Mouse (Mus musculus) MEL (cell line): ENCODE data around the gene Ccdc159. TPM values are rescaled to one million over a fixed set of nuclear protein-coding genes. Genes with fewer than 3 reads are reported as not detected.

Experiments
- DNase-seq: peaks from one replicate; pipeline ENCODE4 v3.0.0; 2011; ENCODE audit warnings: low read depth, low spot score
- H3K27ac ChIP-seq: 2 replicates; pipeline ENCODE4 v1.5.1; 2012; ENCODE audit warnings: low read depth, mild to moderate bottlenecking, control low read depth, low read length, moderate library complexity; ENCODE audit not compliant: control insufficient read depth
- H3K27me3 ChIP-seq, 2 experiments: fragments of 150-350 bp in 1 of 2; sonication (generic) in 1 of 2; 2 replicates each; pipeline ENCODE4 v1.6.1; 2012; ENCODE audit warnings: low read length in 2 of 2, mild to moderate bottlenecking in 2 of 2, improper control_type of control experiment in 1 of 2, moderate library complexity in 1 of 2; ENCODE audit not compliant: insufficient read depth in 2 of 2, control insufficient read depth in 1 of 2
- H3K36me3 ChIP-seq, 2 experiments: 2 replicates each; pipeline ENCODE4 v1.6.1; 2012 to 2014; ENCODE audit warnings: low read length in 2 of 2, improper control_type of control experiment in 1 of 2, inconsistent platforms in 1 of 2, mild to moderate bottlenecking in 1 of 2; ENCODE audit not compliant: insufficient read depth in 2 of 2, control insufficient read depth in 1 of 2
- H3K4me1 ChIP-seq, 2 experiments: fragments of 150-350 bp in 1 of 2; sonication (generic) in 1 of 2; 2 replicates each; pipeline ENCODE4 v1.6.1; 2012; ENCODE audit warnings: low read length in 2 of 2, improper control_type of control experiment in 1 of 2, mild to moderate bottlenecking in 1 of 2; ENCODE audit not compliant: insufficient read depth in 2 of 2, control insufficient read depth in 1 of 2
- H3K4me3 ChIP-seq, 2 experiments: fragments of 150-350 bp in 1 of 2; sonication (generic) in 1 of 2; 2 replicates each; pipeline ENCODE4 v1.5.1; 2012; ENCODE audit warnings: low read depth in 2 of 2, low read length in 2 of 2, mild to moderate bottlenecking in 2 of 2, moderate library complexity in 2 of 2, control low read depth in 1 of 2, improper control_type of control experiment in 1 of 2; ENCODE audit not compliant: control insufficient read depth in 1 of 2, insufficient read depth in 1 of 2
- H3K79me2 ChIP-seq: 2 replicates; pipeline ENCODE4 v1.6.1; 2012; ENCODE audit warnings: mild to moderate bottlenecking, low read length, moderate library complexity; ENCODE audit not compliant: control insufficient read depth, poor library complexity, insufficient read depth
- H3K9ac ChIP-seq: 2 replicates; pipeline ENCODE4 v1.6.1; 2012; ENCODE audit warnings: low read depth, mild to moderate bottlenecking, control low read depth, low read length, moderate library complexity; ENCODE audit not compliant: control insufficient read depth, poor library complexity, severe bottlenecking
- H3K9me3 ChIP-seq: fragments of 150-350 bp; sonication (generic); replicated peaks from 2 replicates; pipeline ENCODE4 v1.6.1; 2012; ENCODE audit warnings: mild to moderate bottlenecking, low read length, improper control_type of control experiment, moderate library complexity; ENCODE audit not compliant: insufficient read depth
- BHLHE40 ChIP-seq: IDR thresholded peaks from 2 replicates; pipeline ENCODE4 v1.6.1; 2012; ENCODE audit warnings: low read depth, mild to moderate bottlenecking, inconsistent platforms, low read length, improper control_type of control experiment, borderline replicate concordance
- CTCF ChIP-seq, 3 experiments: IDR thresholded peaks in 2 of 3; conservative IDR thresholded peaks in 1 of 3; 2 replicates each; pipeline ENCODE4 v1.5.1; 2011 to 2012; ENCODE audit warnings: low read length in 3 of 3, low read depth in 2 of 3, mild to moderate bottlenecking in 2 of 3, improper control_type of control experiment in 1 of 3, inconsistent platforms in 1 of 3, mixed read lengths in 1 of 3, moderate library complexity in 1 of 3; ENCODE audit not compliant: control insufficient read depth in 1 of 3, insufficient read depth in 1 of 3, poor library complexity in 1 of 3, severe bottlenecking in 1 of 3
- E2F4 ChIP-seq: IDR thresholded peaks from 2 replicates; pipeline ENCODE4 v1.6.1; 2011; ENCODE audit warnings: low read depth, low read length, improper control_type of control experiment, borderline replicate concordance
- EP300 ChIP-seq, 2 experiments: IDR thresholded peaks; 2 replicates each; pipeline ENCODE4 v1.6.1; 2011; ENCODE audit warnings: improper control_type of control experiment in 2 of 2, low read length in 2 of 2, low read depth in 1 of 2, mild to moderate bottlenecking in 1 of 2
- ETS1 ChIP-seq: IDR thresholded peaks from 2 replicates; pipeline ENCODE4 v1.6.1; 2012; ENCODE audit warnings: low read depth, mild to moderate bottlenecking, inconsistent platforms, low read length, improper control_type of control experiment, moderate library complexity
- GABPA ChIP-seq: IDR thresholded peaks from 2 replicates; pipeline ENCODE4 v1.6.1; 2012; ENCODE audit warnings: low read depth, mild to moderate bottlenecking, inconsistent platforms, low read length, improper control_type of control experiment, moderate library complexity
- GATA1 ChIP-seq: IDR thresholded peaks from 2 replicates; pipeline ENCODE4 v1.6.1; 2011; ENCODE audit warnings: low read depth, low read length, improper control_type of control experiment
- HCFC1 ChIP-seq: IDR thresholded peaks from 2 replicates; pipeline ENCODE4 v1.6.1; 2012; ENCODE audit warnings: low read depth, mild to moderate bottlenecking, inconsistent platforms, low read length, improper control_type of control experiment, moderate library complexity
- KAT2A ChIP-seq: conservative IDR thresholded peaks from 2 replicates; pipeline ENCODE4 v1.6.1; 2012; ENCODE audit warnings: low read depth, low read length, improper control_type of control experiment, inconsistent platforms
- MAX ChIP-seq: IDR thresholded peaks from 2 replicates; pipeline ENCODE4 v1.6.1; 2011; ENCODE audit warnings: low read length, improper control_type of control experiment
- MAZ ChIP-seq: IDR thresholded peaks from 2 replicates; pipeline ENCODE4 v1.6.1; 2012; ENCODE audit warnings: low read depth, mild to moderate bottlenecking, inconsistent platforms, low read length, improper control_type of control experiment
- MEF2A ChIP-seq: IDR thresholded peaks from 2 replicates; pipeline ENCODE4 v1.6.1; 2014; ENCODE audit warnings: low read depth, mild to moderate bottlenecking, inconsistent platforms, low read length, improper control_type of control experiment; ENCODE audit not compliant: poor library complexity, insufficient replicate concordance, severe bottlenecking; ENCODE audit errors: extremely low read depth
- MXI1 ChIP-seq: IDR thresholded peaks from 2 replicates; pipeline ENCODE4 v1.6.1; 2011; ENCODE audit warnings: mild to moderate bottlenecking, low read depth, low read length, improper control_type of control experiment
- NELFE ChIP-seq: IDR thresholded peaks from 2 replicates; pipeline ENCODE4 v1.6.1; 2011; ENCODE audit warnings: low read depth, low read length, improper control_type of control experiment
- POLR2AphosphoS5 ChIP-seq: IDR thresholded peaks from 2 replicates; pipeline ENCODE4 v1.6.1; 2012; ENCODE audit warnings: low read depth, borderline replicate concordance, mild to moderate bottlenecking, inconsistent platforms, low read length, moderate library complexity, mixed read lengths
- RAD21 ChIP-seq: IDR thresholded peaks from 2 replicates; pipeline ENCODE4 v1.6.1; 2011; ENCODE audit warnings: mild to moderate bottlenecking, low read depth, low read length, improper control_type of control experiment
- RCOR1 ChIP-seq: IDR thresholded peaks from 2 replicates; pipeline ENCODE4 v1.6.1; 2012; ENCODE audit warnings: low read depth, mild to moderate bottlenecking, inconsistent platforms, low read length, improper control_type of control experiment
- SIN3A ChIP-seq: IDR thresholded peaks from 2 replicates; pipeline ENCODE4 v1.6.1; 2012; ENCODE audit warnings: low read length, improper control_type of control experiment, inconsistent platforms
- TAL1 ChIP-seq: IDR thresholded peaks from 2 replicates; pipeline ENCODE4 v1.6.1; 2012; ENCODE audit warnings: mild to moderate bottlenecking, inconsistent platforms, low read length, moderate library complexity, mixed read lengths
- TBP ChIP-seq: IDR thresholded peaks from 2 replicates; pipeline ENCODE4 v1.8.0; 2011; ENCODE audit warnings: low read depth, low read length, improper control_type of control experiment
- UBTF ChIP-seq: IDR thresholded peaks from 2 replicates; pipeline ENCODE4 v1.6.1; 2012; ENCODE audit warnings: low read depth, mild to moderate bottlenecking, inconsistent platforms, low read length, improper control_type of control experiment, moderate library complexity, borderline replicate concordance; ENCODE audit not compliant: insufficient read depth
- USF1 ChIP-seq: IDR thresholded peaks from 2 replicates; pipeline ENCODE4 v1.6.1; 2014; ENCODE audit warnings: low read depth, mild to moderate bottlenecking, inconsistent platforms, low read length, improper control_type of control experiment, moderate library complexity
- ZC3H11A ChIP-seq: IDR thresholded peaks from 2 replicates; pipeline ENCODE4 v1.6.1; 2012; ENCODE audit warnings: low read depth, mild to moderate bottlenecking, inconsistent platforms, low read length, improper control_type of control experiment
- ZKSCAN1 ChIP-seq: IDR thresholded peaks from 2 replicates; pipeline ENCODE4 v1.6.1; 2012; ENCODE audit warnings: low read depth, mild to moderate bottlenecking, inconsistent platforms, low read length, improper control_type of control experiment, moderate library complexity
- ZMIZ1 ChIP-seq: IDR thresholded peaks from 2 replicates; pipeline ENCODE4 v1.6.1; 2012; ENCODE audit warnings: low read depth, mild to moderate bottlenecking, inconsistent platforms, low read length, improper control_type of control experiment, moderate library complexity
- ZNF384 ChIP-seq: IDR thresholded peaks from 2 replicates; pipeline ENCODE4 v1.6.1; 2012; ENCODE audit warnings: low read depth, mild to moderate bottlenecking, inconsistent platforms, low read length, improper control_type of control experiment
- polyA plus RNA-seq, 2 experiments: library from polyadenylated mRNA; stranded (reverse) in 1 of 2; unstranded in 1 of 2; fragments of >175 nt in 1 of 2; fragments of >200 nt in 1 of 2; gene quantifications; 2 replicates each; pipeline versions ENCODE4 v1.2.1 to v1.2.4; 2012; ENCODE audit warnings: low replicate concordance in 2 of 2, low read depth in 1 of 2; ENCODE audit not compliant: insufficient read length in 2 of 2, insufficient read depth in 1 of 2, missing spikeins in 1 of 2
- total RNA-seq: library from RNA; depleted of rRNA; stranded (reverse); fragments of 300-350 nt; gene quantifications from 2 replicates; pipeline ENCODE4 v1.2.3, GENCODE M21; 2012

Ccdc159 gene
- total and polyA plus RNA-seq, 3 experiments, result 1.0 to 6.4 TPM; not detected in 1

GRCm38 (mm10) chr9:21943638-21944037, 16.4 kb downstream of the Ccdc159 start:
- DNase-seq, result no peak
- Histone ChIP-seq H3K9ac (no peak overlapping the region), H3K27me3 (no peaks in the 10 kb centered on the region), H3K4me3 (no peak overlapping the region), H3K4me1 (peaks cover 0 to 13% of the 10 kb centered on the region in 2 experiments; a peak in 2 of 4 replicates), H3K27ac (no peak overlapping the region), H3K36me3 (peaks cover 0 to 6% of the 10 kb centered on the region in 2 experiments; a peak in 2 of 4 replicates), H3K9me3 (no peaks in the 10 kb centered on the region), H3K79me2 (no peaks in the 10 kb centered on the region)
- no peak for TF ChIP-seq MAX
- no peak for TF ChIP-seq NELFE
- no peak for TF ChIP-seq E2F4
- TF ChIP-seq ZNF384, result no peak
- TF ChIP-seq RAD21, result no peak
- TF ChIP-seq CTCF (IDR thresholded peaks at IDR 0.05 in 2 of 3, conservative IDR thresholded peaks at IDR 0.05 in 1 of 3; ENCODE audit: control insufficient read depth in 1 of 3, insufficient read depth in 1 of 3, low read depth in 2 of 3, low read length in 3 of 3, poor library complexity in 1 of 3, severe bottlenecking in 1 of 3), result no peak
- TF ChIP-seq SIN3A, result no peak
- TF ChIP-seq MEF2A, result no peak
- no peak for TF ChIP-seq GATA1
- no peak for TF ChIP-seq RCOR1
- TF ChIP-seq ZC3H11A, result no peak
- no peak for TF ChIP-seq GABPA
- no peak for TF ChIP-seq ETS1
- no peak for TF ChIP-seq BHLHE40
- no peak for TF ChIP-seq UBTF
- TF ChIP-seq HCFC1, result no peak
- TF ChIP-seq KAT2A, result no peak

- H3K79me2 ChIP-seq, result no peaks in the 10 kb centered on the region
- peaks cover 0 to 13% of the 10 kb centered on the region in 2 experiments; a peak in 2 of 4 replicates for H3K4me1 ChIP-seq
- no peak for TF ChIP-seq ZKSCAN1
- no peak for TF ChIP-seq MEF2A
- no peak for TF ChIP-seq TAL1
- no peak for TF ChIP-seq MXI1
- no peak for TF ChIP-seq KAT2A
- no peak for TF ChIP-seq GABPA
- no peak for TF ChIP-seq POLR2AphosphoS5
- no peak for TF ChIP-seq EP300 (IDR thresholded peaks at IDR 0.05; ENCODE audit: low read depth in 1 of 2, low read length in 2 of 2)
- no peak for TF ChIP-seq MAX
- no peak for TF ChIP-seq NELFE
- no peak for TF ChIP-seq MAZ
- TF ChIP-seq HCFC1, result no peak
- TF ChIP-seq ZMIZ1, result no peak
- TF ChIP-seq USF1, result no peak
- TF ChIP-seq TBP, result no peak
- no peaks in the 10 kb centered on the region for H3K27me3 ChIP-seq
- H3K9me3 ChIP-seq, result no peaks in the 10 kb centered on the region
- H3K27ac ChIP-seq, result no peak overlapping the region
- H3K4me3 ChIP-seq, result no peak overlapping the region
- no peak for DNase-seq
- H3K9ac ChIP-seq, result no peak overlapping the region
- H3K36me3 ChIP-seq, result peaks cover 0 to 6% of the 10 kb centered on the region in 2 experiments; a peak in 2 of 4 replicates
These were observed 17.0 kb downstream of the Ccdc159 start for GRCm38 (mm10) chr9:21944267-21944666.
